Mouse (Mus musculus) subcutaneous adipose tissue, adult 2 months (tissue): ENCODE results near the gene Cd101. TPM values are rescaled to one million over a fixed set of nuclear protein-coding genes. Genes with fewer than 3 reads are reported as not detected.

Source experiments
- polyA plus RNA-seq: library from polyadenylated mRNA; depleted of rRNA; stranded (reverse); fragments of >200 nt; gene quantifications from 2 replicates; pipeline ENCODE4 v1.2.3, GENCODE M21; 2012; ENCODE audit warnings: low replicate concordance; rRNA removed

The Cd101 gene
- polyA plus RNA-seq = 0.20 and 0.77 TPM in 2 replicates

GRCm38 (mm10) chr3:101029339-101029738 lies at the start of gene Cd101:
Cd101 (minus strand) TSS chr3:101029556.

GRCm38 (mm10) chr3:100969176-100969917 lies 60.0 kb downstream of the Cd101 start, which contains the start of gene Ttf2:
Ttf2 (minus strand) TSS chr3:100969663.

Other genes starting within 250 kb of the Cd101 start
- gene Vtcn1, start 204.1 kb downstream of the Cd101 start, polyA plus RNA-seq = 1.6 and 21.5 TPM in 2 replicates
- 4.9 and 35.6 TPM in 2 replicates for gene Trim45, start 107.4 kb downstream of the Cd101 start, polyA plus RNA-seq
- gene Ttf2, start 59.9 kb downstream of the Cd101 start, polyA plus RNA-seq = 4.7 and 7.2 TPM in 2 replicates
- 15.1 and 69.0 TPM in 2 replicates for gene Ptgfrn, start 80.7 kb upstream of the Cd101 start, polyA plus RNA-seq